Mouse (Mus musculus) right cerebral cortex, postnatal 25 days (tissue): ENCODE measurements around the gene Dnmbp.

ENCODE experiments used
- DNase-seq: peaks from one replicate; pipeline ENCODE4 v3.0.0; 2022

Gene Dnmbp

DNA sequence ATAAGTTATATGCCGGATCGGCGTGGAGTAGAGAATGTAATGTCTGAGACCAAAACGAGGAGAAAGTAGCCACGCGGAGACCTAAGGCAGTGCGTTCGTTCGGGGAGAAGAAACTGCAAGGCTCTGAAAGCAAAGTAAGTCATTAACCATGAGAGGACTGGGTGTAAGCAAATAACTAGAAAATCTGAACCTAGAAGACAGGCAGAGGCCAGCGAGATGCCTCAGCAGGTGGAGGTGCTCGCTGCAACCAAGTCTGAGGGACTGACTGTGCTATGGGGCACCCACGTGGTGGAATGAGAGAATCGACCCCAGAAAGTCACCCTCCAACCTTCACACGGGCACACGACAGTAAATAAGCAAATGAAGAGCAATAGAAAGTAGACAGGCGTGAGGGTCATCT lies 3.1 kb upstream of the Dnmbp start:
- DNase-seq = no peak

DNA sequence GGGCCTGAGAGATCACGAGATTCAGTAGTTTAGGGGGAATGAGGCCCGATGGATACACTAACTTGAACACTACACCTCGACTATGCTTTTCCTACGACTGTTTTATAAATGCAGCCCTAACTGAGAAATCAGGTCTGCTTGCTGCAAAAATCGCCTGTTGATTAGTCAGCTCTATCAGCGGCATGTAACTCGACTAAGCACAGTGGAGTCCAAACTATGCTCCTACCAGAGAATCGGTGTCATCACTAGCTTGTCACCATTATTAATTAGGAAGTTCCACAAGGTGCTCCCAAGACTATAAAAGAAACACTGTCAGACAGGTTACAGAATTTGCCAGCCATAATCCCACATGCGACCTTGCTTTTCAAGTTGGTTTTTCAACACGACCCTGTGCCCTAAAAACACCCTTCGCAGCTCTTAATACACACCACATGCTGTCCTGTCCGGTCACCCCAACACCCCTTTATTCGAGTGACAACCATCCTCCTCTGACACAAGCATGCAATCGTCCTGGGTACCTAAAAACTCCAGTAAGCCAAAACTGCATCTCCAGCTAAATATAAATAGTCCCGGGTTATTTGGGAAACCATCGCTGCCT lies 721 bp downstream of the Dnmbp start:
- no peak for DNase-seq

DNA sequence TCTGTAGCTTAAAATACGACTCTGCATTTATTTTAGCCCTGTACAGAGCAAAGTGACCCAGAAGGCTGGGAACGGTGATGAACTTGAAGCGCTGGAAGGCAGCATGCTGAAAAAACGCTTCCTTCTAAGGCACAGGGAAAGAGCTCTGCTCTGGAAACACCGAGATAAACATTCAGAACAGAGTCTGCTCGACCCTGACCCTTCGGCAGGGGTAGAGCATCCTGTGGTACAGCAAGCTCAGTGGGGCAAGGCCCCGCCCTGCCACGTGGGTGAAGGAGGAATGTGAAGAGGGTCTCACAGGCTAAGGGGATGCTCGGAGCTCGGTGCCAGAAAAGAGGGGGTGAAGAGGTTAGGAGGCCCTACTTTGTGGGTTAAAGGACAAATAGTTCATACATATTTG lies 1.6 kb downstream of the Dnmbp start:
- DNase-seq = no peak

DNA sequence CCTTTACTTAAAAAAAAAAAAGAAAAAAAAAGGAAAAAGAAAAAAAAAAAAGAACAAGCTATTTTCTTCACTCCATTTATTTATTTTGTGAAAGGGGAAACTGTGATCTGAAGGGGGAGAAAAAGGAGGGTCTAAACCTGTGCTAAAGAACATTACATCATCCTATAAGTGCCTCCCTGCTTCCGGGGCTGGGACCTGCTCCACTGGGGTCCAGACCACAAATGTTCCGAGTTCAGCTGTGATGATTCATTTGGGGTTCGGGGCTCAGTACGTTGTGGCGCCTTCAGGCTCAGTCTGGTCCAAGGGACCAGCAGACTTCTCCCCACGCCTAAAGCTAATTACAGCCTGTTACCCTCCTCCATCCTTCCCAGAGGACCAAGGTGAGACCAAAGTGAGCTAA lies 9.1 kb downstream of the Dnmbp start:
- DNase-seq = no peak

DNA sequence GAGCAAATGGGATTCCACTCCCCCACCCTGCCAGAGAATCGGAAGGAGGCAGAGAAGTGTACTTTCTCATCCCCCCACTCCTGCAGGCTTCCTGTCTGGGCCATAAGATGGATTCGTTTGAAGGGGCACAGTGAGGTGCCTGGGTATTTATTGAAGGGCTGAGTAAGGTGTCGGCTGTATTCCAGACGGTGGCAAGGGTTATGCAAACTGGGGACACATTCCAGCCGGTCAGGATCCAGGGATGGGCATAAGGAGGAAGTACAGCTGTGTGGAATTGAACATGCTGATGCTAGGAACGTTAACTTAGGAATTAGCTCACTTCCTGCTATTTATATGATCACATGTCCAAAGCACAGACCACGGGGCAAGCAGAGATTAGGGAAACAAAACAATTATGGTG lies 9.6 kb downstream of the Dnmbp start:
- no peak for DNase-seq

DNA sequence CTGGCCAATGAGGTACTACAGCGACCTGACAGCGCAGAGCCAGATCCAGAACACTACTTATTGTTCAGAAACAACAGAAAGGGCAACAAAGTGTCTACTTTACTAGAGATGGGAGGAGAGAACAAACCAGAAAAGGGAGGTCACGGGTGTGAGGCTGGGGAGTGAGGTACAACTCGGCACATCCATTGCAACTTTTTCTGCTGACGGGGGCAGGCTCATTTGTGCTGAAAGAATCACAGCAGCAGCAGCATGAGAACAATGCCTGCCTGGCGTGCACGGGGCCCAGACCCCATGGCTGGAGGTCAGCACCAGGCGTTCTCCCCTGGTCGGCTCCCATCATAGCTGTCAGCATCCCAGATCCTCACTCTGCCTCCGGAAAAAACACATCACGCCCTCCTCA lies 10.1 kb downstream of the Dnmbp start:
- no peak for DNase-seq

DNA sequence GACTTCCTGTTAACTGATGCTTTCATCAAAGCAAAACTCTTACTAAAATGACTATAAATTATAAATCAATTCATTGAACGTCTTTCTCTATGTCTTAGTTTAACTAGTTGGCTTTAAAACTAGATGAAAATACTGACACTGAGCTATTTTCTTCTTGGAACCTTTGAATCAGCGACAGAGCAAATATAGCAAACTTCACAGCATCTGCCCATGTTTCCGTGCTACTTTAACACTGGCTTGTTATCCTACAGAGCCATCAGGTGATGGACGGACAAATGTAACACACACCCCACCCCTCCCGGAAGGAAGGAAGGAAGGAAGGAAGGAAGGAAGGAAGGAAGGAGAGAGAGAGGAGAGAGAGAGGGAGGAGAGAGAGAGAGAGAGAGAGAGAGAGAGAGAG lies 12.0 kb downstream of the Dnmbp start:
- DNase-seq = no peak

DNA sequence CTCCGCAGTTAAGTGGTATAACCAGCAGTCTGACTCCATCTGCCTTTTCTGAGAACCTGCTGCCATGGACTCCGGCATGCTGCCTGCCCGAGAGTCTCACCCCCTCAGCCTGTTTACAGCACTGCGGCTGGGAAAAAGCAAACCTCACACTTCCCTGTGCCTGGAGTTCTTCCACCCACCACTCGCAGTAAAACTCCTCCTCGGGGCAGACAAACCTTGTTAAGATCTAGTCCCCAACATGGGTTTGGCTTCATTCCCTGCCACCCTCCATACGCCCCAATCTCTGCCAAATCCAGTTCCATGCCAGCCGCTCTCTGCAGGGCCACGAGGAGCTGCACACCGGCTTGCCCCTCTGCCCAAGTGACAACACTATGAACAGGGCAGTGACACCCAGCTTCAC lies 12.9 kb downstream of the Dnmbp start:
- DNase-seq = peak; percentile 42

DNA sequence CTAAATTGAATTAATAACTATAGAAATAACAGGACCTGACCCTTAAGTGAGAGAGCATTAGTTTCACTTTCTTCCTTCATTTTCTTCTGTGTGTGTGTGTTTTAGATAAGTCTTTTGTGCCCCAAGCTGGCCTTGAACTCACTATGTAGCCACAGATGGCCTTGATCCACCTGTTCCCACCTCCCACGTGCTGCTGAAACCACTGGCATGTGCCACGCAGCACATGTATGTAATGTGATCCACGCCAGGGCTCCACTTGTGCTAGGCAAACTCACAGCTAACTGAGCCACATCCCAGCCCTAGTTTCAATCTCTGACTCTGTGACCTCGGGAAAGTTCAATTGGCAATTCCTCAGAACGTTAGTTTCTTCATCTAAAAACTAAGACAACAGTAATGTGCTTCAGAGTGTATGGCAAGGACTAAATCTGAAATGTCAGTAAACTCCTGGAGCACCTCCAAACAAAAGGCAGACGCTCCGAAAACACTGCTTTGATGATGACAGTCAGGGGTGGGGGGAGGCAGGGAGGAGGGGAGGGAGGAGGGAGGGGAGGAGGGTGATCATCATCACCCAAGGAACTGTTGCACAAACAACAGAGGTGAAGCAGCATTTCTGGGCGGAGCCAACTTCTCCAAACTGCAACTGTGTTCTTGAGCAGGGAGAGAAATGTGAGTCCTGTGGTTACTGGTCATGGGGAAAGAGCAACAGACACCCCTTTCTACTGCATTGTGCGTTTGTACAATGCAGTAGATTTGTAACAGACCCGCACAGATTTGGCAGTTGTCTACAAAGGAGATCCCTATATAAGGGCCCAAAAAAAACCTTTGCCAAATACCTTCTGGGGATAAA lies 13.6 kb downstream of the Dnmbp start:
- no peak for DNase-seq

DNA sequence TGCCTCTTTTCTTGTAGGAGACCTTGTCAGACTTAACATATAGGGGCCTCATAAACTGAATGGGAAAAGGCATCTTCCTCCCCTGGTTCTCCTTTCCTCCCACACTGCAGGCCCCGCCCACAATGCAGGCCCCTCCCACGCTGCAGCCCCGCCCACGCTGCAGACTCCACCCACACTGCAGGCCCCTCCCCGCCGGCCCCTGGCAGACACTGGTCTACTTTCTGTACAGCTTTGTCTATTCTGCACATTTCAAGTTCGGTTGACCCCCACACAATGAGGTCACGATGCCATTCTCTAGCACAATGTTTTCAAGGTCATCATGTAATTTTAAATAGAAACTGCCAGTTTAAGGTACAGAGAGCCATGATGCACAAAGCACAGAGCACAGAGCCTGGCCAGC lies 15.6 kb downstream of the Dnmbp start:
- DNase-seq = no peak

DNA sequence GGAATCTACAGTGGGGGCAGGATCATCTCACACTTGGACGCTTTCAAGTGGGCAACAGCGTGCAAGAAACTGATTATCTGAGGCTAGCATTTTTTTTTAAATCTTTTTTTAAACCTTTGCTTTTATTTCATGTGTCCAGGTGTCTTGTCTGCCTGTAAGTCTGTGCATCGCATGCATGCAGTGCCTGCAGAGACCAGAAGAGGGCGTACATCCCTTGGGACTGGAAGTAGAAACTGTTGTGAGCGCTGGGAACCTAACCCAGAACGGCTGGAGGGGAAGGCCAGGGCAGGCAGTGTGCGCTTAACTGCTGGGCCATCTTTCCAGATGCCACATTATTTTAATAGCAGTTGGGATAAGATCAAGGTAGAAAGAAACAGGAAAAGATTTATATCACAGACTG lies 17.0 kb downstream of the Dnmbp start:
- DNase-seq = no peak

DNA sequence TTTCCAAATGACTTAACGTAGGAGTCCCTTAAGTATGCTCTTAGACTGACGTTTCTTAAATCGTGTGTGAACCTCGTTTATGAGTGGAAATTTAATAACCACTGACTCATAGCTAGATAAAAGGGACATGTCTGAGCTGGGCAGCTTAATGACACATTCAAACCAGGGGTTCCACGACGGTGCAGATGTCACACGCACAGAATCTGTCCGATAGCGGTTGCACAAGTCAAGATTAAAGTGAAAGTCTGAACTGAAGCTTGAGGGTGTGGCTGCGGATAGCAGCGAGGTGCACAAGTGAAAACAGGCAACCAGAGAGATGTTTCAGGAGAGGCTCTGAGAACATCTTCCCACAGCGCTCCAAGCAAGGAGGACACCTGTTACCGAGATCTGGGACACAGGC lies 18.6 kb downstream of the Dnmbp start:
- no peak for DNase-seq

DNA sequence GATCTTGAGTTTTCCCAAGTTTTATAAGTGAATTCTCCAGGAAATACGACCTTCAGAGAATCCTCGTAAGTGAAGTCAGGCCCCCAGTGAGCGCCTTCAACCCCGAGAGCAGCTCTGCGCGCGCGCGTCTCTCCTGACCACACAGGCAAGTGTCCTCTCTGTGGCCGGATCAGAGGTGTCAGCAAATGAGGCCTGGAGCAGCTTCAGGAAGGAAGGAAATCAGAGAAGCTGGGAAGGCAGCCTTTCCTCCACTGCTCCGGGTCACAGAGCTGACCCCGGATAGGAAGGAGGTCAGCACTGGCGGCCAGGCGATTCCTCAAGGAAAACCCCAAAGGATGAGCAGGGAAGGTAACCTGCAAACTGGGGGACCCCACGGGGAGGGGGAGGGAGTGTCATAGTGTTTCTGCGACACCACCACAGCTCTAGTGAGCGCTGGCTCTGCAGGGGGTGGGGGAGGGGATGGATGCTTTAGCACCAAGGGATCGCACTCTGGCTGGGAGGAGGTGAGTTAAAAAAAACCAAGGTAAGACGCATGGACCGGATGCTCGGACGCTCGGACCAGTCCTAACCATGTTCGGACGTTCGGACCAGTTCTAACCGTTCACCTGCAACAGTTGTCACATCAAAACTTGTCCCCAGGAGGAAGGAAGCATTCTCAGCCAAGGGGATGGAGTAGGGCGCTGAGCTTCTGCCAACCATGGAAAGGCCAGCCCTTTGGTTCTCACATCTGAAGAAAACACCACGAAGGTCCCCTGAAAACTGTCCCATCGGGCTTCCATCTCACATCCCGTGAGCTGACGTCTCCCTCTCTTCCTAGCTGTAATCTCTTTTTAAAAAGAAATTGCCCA lies 19.3 kb downstream of the Dnmbp start:
- no peak for DNase-seq

DNA sequence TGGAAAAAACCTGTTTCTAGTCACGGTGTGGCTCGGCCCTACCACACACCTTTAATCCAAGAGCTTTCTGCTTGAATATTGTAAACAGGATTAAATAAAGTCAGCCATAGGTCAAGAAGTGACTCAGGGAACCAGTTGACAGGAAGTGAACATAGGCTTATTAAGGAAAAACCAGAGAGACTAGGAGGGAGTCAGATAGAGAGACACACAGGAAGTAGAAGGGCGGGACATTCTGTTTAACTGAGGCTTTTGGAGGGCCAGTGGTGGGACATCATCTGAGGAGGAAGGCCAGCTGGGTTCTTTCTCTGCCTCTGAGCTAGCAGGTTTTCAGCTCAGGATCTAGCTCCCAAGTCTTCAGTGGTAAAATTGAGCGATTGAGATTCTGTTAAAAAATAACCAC lies 20.1 kb downstream of the Dnmbp start:
- DNase-seq = no peak

DNA sequence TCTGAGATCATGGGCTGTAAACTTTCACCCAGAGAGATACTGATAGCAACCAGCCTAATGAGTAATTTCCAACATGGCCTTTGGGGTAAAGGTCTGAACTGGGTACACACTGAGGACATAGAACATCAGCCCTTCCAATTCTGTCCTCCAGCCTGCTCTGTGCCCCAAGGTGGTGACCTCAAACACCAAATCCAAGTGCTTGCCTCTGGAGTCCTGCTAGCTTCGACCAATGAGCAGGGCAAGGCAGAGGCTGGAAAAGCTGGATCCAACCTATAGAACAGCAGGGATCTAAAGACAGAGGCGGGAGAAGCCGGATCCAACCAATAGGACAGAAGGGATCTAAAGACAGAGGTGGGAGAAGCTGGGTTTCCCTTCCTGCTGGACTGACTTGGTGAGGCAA lies 21.2 kb downstream of the Dnmbp start:
- DNase-seq = no peak

DNA sequence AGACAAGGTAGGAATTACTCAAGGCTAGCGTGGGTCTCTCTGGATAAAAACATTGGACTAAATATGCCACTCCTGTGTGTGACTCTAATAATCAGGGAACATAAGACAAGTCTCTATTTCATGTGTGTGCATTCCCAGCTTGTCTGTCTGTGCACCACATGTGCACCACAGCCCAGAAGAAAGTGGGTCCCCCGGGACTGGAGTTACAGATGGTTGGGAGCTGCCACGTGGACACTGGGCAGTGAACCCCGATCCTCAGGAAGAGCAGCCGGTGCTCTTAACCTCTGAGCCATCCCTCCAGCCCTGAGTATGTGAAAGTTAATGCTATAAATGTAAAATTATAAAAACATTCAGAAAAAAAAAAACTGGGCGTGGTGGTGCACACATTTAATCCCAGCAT lies 22.2 kb downstream of the Dnmbp start:
- no peak for DNase-seq

DNA sequence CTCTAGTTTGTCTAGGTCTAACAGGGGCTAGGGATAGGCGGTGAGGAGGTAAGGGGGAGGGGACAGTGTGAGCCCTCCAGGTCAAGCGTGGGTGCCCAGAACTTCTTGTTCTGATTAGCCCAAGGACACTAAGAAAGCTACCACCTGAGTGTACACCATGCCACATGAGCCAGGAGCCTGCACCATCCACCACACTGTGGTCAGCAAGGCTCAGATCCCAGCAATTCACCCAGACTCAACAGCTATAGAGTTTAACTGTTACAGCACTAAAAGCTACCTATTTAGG lies 22.6 kb downstream of the Dnmbp start:
- no peak for DNase-seq

DNA sequence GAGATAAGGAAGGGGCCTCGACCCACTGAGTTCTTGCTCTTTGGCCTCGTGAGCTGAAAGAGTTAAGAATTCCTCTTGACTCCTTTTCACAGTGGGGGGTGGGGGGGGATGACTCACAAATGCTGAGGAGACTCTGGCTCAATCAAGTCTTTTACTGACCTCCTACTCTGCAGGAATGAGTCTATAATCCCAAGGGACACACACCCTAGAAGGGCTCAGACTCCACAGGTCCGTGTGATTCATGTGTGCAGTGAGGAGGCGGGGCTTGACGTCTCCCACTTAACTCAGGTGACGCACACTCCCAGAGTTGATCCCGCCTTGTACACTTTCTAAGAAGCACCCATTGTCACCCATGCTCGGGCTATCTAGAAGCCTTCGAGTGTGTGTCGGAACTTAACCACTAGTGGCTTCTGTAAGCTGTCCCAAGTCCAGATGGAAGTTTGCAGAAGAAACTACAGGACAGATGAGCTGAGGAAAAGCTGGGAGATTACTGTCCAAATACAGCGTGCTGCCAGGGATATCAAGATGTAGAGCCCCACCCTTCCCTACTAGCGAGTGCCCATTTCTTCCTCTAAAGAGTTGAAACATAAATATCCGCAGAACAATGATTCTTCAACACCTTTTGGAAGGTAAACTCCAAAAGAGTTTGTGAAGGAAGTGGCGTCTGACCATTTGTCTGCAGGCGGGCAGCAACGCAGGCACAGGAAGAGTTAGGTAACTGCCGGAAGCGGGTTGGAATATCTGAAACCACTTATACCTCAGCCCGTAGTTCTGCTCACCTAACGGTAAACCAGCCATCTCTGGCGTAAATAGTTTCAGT lies 23.2 kb downstream of the Dnmbp start:
- no peak for DNase-seq

DNA sequence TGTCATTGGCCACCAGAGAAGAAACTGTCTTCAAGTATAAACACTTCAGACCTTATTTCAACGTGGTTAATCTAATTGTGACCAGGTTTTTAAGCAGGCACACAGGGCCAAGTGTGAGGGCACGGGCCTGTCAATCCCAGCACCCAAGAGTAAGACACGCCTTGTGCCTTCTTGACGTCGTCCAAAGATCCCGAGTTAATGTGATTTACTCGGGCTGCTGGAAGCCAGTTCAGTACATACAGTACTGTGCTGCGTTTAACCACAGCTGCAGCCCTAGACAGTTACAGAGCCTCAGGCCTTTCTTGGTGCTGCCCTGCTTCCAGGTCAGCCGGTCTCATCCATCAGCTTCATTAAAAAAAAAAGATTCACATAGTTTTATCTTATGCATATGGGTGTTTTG lies 24.6 kb downstream of the Dnmbp start:
- no peak for DNase-seq

DNA sequence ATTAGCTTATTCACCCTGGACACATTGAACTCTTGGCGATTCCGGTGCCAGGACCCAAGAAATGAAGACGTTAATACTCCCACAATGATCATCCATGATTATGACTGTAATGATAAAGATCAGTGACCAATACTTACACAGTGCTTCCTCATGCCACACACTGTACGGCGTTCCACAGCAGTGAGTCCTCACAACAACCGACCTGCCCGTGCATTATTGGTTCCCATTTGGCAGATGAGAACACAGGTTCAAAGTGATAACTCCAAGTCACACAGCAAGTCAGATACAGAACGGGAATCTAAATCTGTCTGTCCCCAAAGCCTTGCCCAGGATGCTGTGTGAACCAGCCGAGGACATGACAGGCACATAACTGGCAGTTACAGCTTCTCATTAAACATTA lies 25.0 kb downstream of the Dnmbp start:
- no peak for DNase-seq

DNA sequence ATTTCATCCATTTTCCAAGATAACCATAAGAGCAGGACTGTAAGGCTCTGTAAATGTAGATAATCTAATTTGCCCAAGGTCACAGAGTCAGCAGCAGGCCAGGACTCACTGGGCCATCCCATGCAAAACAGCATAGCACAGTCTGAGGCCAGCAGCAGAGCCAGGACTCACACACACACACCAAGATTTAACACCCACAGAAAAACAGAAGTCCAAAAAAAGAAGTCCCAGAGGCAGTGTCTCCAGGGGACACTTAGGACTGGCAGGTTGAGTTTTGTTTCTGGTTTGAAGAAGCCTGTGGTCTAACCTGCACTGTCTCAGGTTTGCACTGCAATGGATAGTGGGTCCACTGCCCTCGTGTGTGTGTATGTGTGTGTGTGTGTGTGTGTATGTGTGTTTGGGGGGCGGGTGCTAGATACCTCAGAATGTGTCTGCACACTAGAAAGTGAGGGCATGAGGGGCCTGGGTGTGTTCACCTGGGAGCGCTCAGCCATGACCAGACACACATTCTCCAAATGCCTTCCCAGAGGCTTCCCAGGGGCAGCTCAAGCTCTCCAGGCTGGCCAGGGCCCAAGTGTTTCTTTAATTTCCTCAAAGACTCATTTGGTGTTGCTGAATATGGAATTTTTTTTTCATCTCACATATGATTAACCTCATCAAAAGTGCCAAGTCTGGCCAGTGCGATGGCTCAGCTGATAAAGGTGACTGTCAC lies 27.1 kb downstream of the Dnmbp start:
- DNase-seq = no peak

DNA sequence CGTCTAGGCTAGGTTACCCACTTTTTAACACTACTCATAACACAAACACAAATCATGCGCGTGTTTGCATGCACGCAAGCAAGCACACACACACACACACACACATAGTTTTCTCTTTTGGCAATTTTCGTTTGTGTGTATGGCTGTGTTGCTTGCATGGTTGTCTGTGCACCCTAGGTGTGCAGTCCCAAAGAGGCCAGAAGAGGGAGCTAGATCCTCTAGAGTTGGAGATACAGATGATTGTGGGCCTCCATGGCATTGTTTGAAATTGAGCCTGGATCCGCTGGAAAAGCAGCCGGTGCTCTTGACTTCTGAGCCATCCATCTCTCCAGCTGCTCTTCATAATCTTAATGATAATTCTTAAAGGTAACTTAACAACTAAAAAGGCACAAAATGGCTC lies 33.5 kb downstream of the Dnmbp start:
- DNase-seq = no peak

DNA sequence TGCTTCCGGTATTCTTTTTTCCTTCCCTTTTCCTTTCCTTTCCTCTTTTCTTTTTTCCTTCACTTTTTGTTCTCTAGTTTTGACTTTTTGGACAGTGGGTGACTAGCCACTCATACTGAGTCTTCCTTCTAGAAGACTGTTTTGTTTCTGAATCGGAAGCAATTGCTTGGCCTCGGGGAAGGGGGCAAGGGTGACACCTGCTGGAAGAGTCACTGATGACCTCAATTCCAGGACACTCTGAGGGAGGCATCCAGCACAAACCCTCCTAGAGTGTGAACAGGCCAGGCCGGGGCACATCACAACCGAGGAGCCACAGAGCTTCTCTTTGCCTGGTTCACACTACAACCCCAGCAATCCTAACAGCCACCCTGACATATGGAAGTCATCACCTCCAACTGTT lies 34.0 kb downstream of the Dnmbp start:
- no peak for DNase-seq
